Mouse (Mus musculus) lung, postnatal 25 days (tissue): ENCODE data around the gene Adra1b.
A peak's percentile ranks its signal among the peaks of the same experiment; 100 is the strongest.

Experiments used
- DNase-seq: peaks from one replicate; pipeline ENCODE4 v3.0.0; 2022; ENCODE audit warnings: low spot score

Gene Adra1b

GRCm38 (mm10) chr11:43895323-43895722 lies 5.7 kb downstream of the Adra1b start:
- no peak for DNase-seq

GRCm38 (mm10) chr11:43892546-43892945 lies 8.5 kb downstream of the Adra1b start:
- DNase-seq, result peak; percentile 39

GRCm38 (mm10) chr11:43891457-43891856 lies 9.6 kb downstream of the Adra1b start:
- peak; percentile 35 for DNase-seq

GRCm38 (mm10) chr11:43889208-43889915 lies 11.6 kb downstream of the Adra1b start:
- DNase-seq, result no peak

- no peak for DNase-seq
These were observed 12.3 kb downstream of the Adra1b start for GRCm38 (mm10) chr11:43888736-43889135.

GRCm38 (mm10) chr11:43887597-43887996 lies 13.4 kb downstream of the Adra1b start:
- no peak for DNase-seq

GRCm38 (mm10) chr11:43884521-43884920 lies 16.5 kb downstream of the Adra1b start:
- no peak for DNase-seq

GRCm38 (mm10) chr11:43883641-43884181 lies 17.3 kb downstream of the Adra1b start:
- DNase-seq, result no peak

- no peak for DNase-seq
These were observed 23.8 kb downstream of the Adra1b start for GRCm38 (mm10) chr11:43877211-43877610.

- no peak for DNase-seq
These were observed 33.2 kb downstream of the Adra1b start for GRCm38 (mm10) chr11:43867721-43868281.

- no peak for DNase-seq
These were observed 35.5 kb downstream of the Adra1b start for GRCm38 (mm10) chr11:43865298-43866165.

- no peak for DNase-seq
These were observed 48.0 kb downstream of the Adra1b start for GRCm38 (mm10) chr11:43853046-43853445.

- no peak for DNase-seq
These were observed 53.0 kb downstream of the Adra1b start for GRCm38 (mm10) chr11:43848056-43848455.

GRCm38 (mm10) chr11:43841596-43841995 lies 59.4 kb downstream of the Adra1b start:
- DNase-seq, result no peak

GRCm38 (mm10) chr11:43840491-43840890 lies 60.5 kb downstream of the Adra1b start:
- no peak for DNase-seq

GRCm38 (mm10) chr11:43835880-43836740 lies 64.9 kb downstream of the Adra1b start:
- DNase-seq, result peak; percentile 59

- DNase-seq, result no peak
These were observed 65.6 kb downstream of the Adra1b start for GRCm38 (mm10) chr11:43835456-43835855.

GRCm38 (mm10) chr11:43834531-43834930 lies 66.5 kb downstream of the Adra1b start:
- no peak for DNase-seq

- DNase-seq, result no peak
These were observed 69.5 kb downstream of the Adra1b start for GRCm38 (mm10) chr11:43831530-43831929.

- no peak for DNase-seq
These were observed 74.2 kb downstream of the Adra1b start for GRCm38 (mm10) chr11:43826769-43827168.

GRCm38 (mm10) chr11:43823349-43823748 lies 77.7 kb downstream of the Adra1b start:
- DNase-seq, result no peak
